Mouse (Mus musculus) midbrain, embryonic 12.5 days (tissue): ENCODE data around the gene Tbx10. TPM values are rescaled to one million over a fixed set of nuclear protein-coding genes. Genes with fewer than 3 reads are reported as not detected.

Experiments
- ATAC-seq: fragments of 200-750 bp; cut with Nextera tagmentation; 2 replicates; pipeline ENCODE4 v1.8.0; 2017; ENCODE audit warnings: low read depth, moderate TSS enrichment, moderate library complexity; ENCODE audit not compliant: low FRiP score
- H3K27ac ChIP-seq: fragments of 300-500 bp; sonication (generic); replicated peaks from 2 replicates; pipeline ENCODE4 v1.5.1; 2016; ENCODE audit warnings: mild to moderate bottlenecking
- H3K27me3 ChIP-seq: fragments of 300-500 bp; sonication (generic); 2 replicates; pipeline ENCODE4 v1.6.1; 2016; ENCODE audit warnings: mild to moderate bottlenecking
- H3K36me3 ChIP-seq: fragments of 300-500 bp; sonication (generic); 2 replicates; pipeline ENCODE4 v1.6.1; 2016
- H3K4me1 ChIP-seq: fragments of 300-500 bp; sonication (generic); 2 replicates; pipeline ENCODE4 v1.6.1; 2016
- H3K4me2 ChIP-seq: fragments of 300-500 bp; sonication (generic); replicated peaks from 2 replicates; pipeline ENCODE4 v1.6.1; 2016; ENCODE audit warnings: mild to moderate bottlenecking, moderate library complexity
- H3K4me3 ChIP-seq: fragments of 300-500 bp; sonication (generic); 2 replicates; pipeline ENCODE4 v1.5.1; 2016; ENCODE audit warnings: mild to moderate bottlenecking
- H3K9ac ChIP-seq: fragments of 300-500 bp; sonication (generic); replicated peaks from 2 replicates; pipeline ENCODE4 v1.6.1; 2016; ENCODE audit warnings: mild to moderate bottlenecking, moderate library complexity
- H3K9me3 ChIP-seq: fragments of 300-500 bp; sonication (generic); 2 replicates; pipeline ENCODE4 v1.6.1; 2016; ENCODE audit warnings: mild to moderate bottlenecking
- WGBS: fragments of 180-500 bp; shearing (Covaris S2); methylation state at CpG from one replicate; pipeline ENCODE4 v1.1.7; 2016; 5-methylcytosine and 5-hydroxymethylcytosine counted together
- polyA plus RNA-seq: library from polyadenylated mRNA; unstranded; fragments of >200 nt; fragmentation: Nextera tagmentation; extraction: Ambion mirVana; gene quantifications from 2 replicates; pipeline ENCODE4 v1.2.1, GENCODE M21; 2016

The Tbx10 gene
- polyA plus RNA-seq, 1 experiment from 2014 or later = not detected

DNA sequence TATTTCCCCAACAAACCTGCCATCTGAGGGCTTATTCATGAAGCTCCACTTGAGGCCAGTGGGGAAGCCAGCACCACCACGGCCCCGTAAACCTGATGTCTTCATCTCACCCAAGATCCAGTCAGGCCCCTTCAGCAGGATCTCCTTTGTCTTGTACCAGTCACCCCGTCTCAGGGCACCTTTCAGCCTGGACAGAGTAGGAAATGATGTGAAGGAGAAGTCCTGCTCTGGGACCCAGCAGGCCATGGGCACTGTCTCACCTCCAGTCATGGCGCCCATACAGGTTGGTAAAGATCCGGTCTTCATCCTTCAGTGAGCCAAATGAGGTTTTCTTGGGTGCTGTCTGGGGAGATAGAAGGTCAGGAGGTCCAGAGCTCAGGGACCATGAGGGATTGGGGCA lies 18.5 kb downstream of the Tbx10 start:
- no peak overlapping the region for H3K4me2 ChIP-seq

DNA sequence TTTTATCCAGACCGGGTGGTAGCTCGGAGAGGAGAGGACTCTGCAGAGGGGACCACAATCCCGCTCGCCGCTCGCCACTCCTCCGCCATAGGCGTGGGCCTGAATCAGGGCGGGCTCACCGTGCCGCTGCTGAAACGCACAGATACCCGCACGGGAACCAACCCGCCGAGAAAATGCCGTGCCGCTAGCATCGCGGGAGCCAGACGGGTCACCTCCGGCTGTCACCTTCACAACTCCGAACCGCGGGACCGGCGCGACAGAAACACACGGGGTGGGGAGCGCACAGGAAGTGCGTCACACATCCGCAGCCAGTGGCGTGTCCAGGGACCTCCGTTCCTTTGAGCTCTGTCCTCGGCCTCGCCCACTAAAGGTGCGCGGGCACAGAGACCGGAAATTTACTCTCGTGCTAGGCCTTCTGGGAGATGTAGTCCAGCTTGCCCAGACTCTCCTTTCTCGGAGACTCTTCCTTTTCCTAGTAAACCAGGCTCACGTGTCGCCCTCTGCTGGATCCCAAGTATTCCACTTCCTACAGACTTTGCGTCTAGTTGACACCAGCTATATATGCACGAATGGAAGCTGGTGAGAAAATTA lies 20.0 kb downstream of the Tbx10 start, which contains the start of gene Ndufv1:
TSS of gene Ndufv1 (minus strand) at position 375 of the 591 bp plus-strand sequence.
- Histone ChIP-seq H3K4me3 (peak within 1 kb of the TSS; percentile 75), H3K9ac (peak within 1 kb of the TSS; percentile 65), H3K27me3 (no peaks in the 10 kb centered on the region), H3K27ac (peak within 1 kb of the TSS; percentile 47; the same call in 1 of the 2 replicates), H3K4me1 (peaks cover 9% of the 10 kb centered on the region), H3K9me3 (no peaks in the 10 kb centered on the region), H3K4me2 (peak within 1 kb of the TSS; percentile 77), H3K36me3 (peaks cover 30% of the 10 kb centered on the region)
- ATAC-seq = peak; percentile 100
- WGBS = under 1% methylated on average over 45 of the region's 45 CpGs

More for the DNA sequence above, 18.5 kb downstream of the Tbx10 start:
- WGBS = 92% methylated on average over 5 of the region's 5 CpGs
- H3K4me1 ChIP-seq = peaks cover 9% of the 10 kb centered on the region
- no peak for ATAC-seq
- no peak overlapping the region for H3K4me3 ChIP-seq
- H3K9me3 ChIP-seq = no peaks in the 10 kb centered on the region
- no peak overlapping the region for H3K27ac ChIP-seq
- no peaks in the 10 kb centered on the region for H3K27me3 ChIP-seq
- no peak overlapping the region for H3K9ac ChIP-seq
- peaks cover 44% of the 10 kb centered on the region for H3K36me3 ChIP-seq

DNA sequence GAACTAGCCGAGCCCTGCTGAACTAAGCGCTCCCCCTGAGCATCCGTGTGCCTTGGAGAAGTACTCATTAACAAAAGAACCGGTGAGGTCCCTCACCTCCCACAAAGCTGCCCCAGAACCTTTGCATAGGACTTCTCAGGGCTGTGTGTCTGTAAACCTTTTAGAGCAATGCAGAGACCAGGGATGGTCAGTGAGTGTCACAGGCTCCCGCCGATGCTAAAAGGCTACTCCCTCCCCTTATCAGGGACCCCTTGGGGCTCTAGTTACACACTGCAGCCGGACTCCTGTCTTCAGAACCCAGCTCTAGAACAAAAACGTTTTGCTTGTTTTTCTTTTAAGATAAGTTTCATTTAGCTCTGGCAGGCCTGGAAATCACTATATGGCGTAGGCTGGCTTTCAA lies 20.5 kb downstream of the Tbx10 start:
- H3K27ac ChIP-seq = no peak overlapping the region

DNA sequence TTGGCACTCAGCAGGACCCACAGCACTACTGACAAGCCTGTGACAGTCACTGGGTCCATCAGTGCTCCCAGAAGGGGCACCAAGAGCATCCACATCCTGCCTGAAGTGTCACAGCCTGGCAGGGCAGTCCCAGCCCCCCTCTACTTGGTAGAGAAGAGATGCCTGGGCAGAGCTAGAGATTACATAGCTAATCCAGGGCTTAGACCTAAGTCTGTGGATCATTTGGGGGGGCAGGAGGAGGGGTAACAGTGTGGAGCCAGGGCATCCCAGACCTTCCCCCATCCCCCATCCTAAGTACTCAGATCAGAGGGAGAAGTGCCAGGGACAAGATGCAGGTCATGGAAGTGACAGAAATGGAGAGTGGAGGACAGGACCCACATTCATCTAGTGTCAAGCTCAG lies 22.2 kb downstream of the Tbx10 start:
- Histone ChIP-seq H3K4me3 (no peak overlapping the region), H3K9me3 (no peaks in the 10 kb centered on the region), H3K36me3 (peaks cover 7% of the 10 kb centered on the region), H3K27me3 (0 out of 2 replicates have a peak, but pooled peaks cover 5% of the 10 kb centered on the region), H3K27ac (no peak overlapping the region), H3K4me1 (peaks cover 9% of the 10 kb centered on the region), H3K4me2 (no peak overlapping the region), H3K9ac (no peak overlapping the region)
- no peak for ATAC-seq

More for the DNA sequence above, 20.5 kb downstream of the Tbx10 start:
- peaks cover 24% of the 10 kb centered on the region for H3K36me3 ChIP-seq
- no peaks in the 10 kb centered on the region for H3K9me3 ChIP-seq
- peak overlapping the region; percentile 47 for H3K4me2 ChIP-seq
- no peaks in the 10 kb centered on the region for H3K27me3 ChIP-seq
- H3K4me3 ChIP-seq = peak overlapping the region; percentile 75
- no peak for ATAC-seq
- 20% methylated on average over 9 of the region's 9 CpGs for WGBS
- peak overlapping the region; percentile 26; the same call in 1 of the 2 replicates for H3K9ac ChIP-seq
- peaks cover 9% of the 10 kb centered on the region for H3K4me1 ChIP-seq

DNA sequence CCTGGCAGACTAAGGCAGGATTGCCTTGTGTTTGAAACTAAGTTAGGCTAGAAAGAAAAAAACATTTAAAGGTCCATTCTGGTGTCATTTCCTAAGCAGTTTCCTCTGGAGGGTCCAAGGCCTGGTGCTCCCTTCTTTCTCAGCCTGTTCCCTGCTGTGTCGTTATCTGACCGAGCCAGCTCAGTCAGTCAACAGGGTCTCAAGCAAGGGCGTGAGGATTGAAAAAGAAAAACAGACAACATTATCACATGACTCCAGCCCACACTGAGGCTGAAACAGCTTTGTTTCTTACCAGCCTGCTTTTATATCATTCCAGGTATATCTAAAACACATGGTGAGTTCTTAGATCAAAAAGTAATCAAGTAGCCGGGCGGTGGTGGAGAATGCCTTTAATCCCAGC lies 23.1 kb downstream of the Tbx10 start:
- Histone ChIP-seq H3K9ac (no peak overlapping the region), H3K4me1 (peaks cover 9% of the 10 kb centered on the region), H3K4me2 (no peak overlapping the region), H3K36me3 (no peaks in the 10 kb centered on the region), H3K9me3 (no peaks in the 10 kb centered on the region), H3K27ac (no peak overlapping the region), H3K4me3 (no peak overlapping the region), H3K27me3 (0 out of 2 replicates have a peak, but pooled peaks cover 5% of the 10 kb centered on the region)
- ATAC-seq = no peak
- WGBS = 75% methylated on average over 5 of the region's 5 CpGs

DNA sequence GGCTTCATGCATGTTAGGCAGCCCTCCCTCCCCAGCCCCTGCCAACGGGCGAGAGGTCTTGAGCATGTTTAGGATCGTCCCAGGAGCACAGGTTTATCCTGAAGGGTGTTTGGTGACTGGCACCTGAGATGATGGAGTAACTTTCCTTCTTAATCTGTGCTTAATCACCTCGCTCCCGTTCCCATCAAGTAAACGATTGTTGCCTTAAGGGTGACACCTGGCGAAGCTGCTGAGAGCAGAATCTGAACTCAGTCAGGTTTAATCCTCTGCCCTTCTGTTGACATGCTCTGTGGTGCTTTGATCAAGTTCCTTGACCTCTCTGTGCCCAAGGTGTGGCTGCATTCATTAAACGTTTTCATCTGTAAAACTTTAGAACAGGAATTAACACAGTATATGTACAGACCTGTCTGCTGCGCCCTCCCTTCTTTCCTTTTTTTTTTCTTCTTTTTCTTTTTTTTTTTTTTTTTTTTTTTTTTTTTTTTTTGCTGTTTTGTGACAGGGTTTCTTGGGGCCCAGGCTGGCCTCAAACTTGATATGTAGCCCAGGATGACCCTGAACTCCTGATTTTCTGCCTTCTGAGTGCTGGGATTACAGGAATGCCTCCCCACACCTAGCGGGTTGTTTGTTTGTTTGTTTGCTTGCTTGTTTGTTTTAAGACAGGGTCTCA lies 25.5 kb downstream of the Tbx10 start:
- no peaks in the 10 kb centered on the region for H3K9me3 ChIP-seq
- no peaks in the 10 kb centered on the region for H3K36me3 ChIP-seq
- 71% methylated on average over 10 of the region's 10 CpGs for WGBS
- ATAC-seq = no peak
- no peak overlapping the region for H3K4me2 ChIP-seq
- no peaks in the 10 kb centered on the region for H3K4me1 ChIP-seq
- H3K4me3 ChIP-seq = no peak overlapping the region
- H3K27ac ChIP-seq = no peak overlapping the region
- H3K27me3 ChIP-seq = 0 out of 2 replicates have a peak, but pooled peaks cover 5% of the 10 kb centered on the region
- H3K9ac ChIP-seq = no peak overlapping the region

DNA sequence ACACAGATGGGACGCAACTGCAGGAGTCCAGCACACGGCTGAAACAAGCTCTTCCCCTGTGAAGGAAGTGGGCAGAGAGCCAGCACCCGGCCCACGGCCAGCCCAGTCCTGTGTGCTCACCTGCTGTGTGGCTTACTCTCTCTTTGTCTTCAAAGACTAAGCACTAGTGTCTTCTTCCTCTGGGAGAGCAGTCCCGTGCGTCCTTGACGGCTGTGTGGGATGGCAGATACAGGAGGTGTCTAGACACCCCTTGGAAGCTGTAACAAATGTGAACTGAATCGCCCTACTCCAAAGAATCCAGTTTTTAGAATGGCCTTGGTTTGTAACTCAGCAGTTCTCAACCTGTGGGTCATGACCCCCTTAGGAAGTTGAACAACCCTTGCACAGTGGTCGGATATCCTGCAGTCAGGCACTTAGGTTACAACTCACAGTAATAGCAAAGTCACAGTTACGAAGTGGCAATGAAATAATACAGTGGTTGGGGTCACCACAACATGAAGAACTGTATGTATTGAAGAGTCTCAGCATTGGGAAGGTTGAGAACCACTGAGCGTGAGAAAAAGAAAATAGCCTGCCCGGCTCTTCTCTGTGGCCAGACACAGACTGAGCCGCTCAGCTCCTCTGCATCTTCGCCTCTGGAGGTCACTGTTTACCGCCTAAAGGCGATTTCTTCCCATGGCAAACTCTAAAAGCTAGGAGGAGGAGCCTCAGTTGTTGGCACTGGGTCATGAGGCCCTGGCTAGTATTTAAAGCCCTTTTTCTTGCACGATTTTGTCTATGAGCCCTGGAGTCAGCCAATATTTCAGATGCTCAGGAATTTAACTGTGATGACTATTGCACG lies 26.4 kb downstream of the Tbx10 start:
- Histone ChIP-seq H3K4me1 (no peaks in the 10 kb centered on the region), H3K36me3 (no peaks in the 10 kb centered on the region), H3K4me3 (no peak overlapping the region), H3K27me3 (0 out of 2 replicates have a peak, but pooled peaks cover 5% of the 10 kb centered on the region), H3K9ac (no peak overlapping the region), H3K4me2 (no peak overlapping the region), H3K9me3 (no peaks in the 10 kb centered on the region), H3K27ac (no peak overlapping the region)
- 34% methylated on average over 18 of the region's 18 CpGs for WGBS
- 0 out of 2 replicates have a peak, but pooled peaks have one; percentile 38 for ATAC-seq

DNA sequence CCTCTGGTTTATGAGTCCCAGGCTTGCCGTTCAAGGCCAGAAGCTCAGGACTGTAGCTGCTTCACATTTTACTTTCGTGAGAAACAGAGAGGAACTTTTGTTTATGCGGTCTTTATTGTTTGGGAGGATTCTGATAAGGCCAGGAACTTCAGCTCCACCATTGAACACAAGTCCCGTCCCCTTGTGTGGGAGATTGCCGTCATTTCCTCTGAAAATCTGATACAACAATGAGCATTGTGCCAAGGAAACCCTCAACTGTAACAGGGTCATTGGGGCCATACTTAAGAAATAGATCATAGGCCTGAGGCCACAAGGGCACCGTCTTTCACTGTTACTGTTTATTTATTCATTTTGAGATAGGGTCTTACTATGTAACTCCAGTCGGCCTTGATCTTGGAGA lies 30.6 kb downstream of the Tbx10 start:
- H3K9ac ChIP-seq = no peak overlapping the region
- H3K9me3 ChIP-seq = no peaks in the 10 kb centered on the region
- no peak for ATAC-seq
- H3K4me2 ChIP-seq = no peak overlapping the region
- H3K4me3 ChIP-seq = no peak overlapping the region
- H3K4me1 ChIP-seq = no peaks in the 10 kb centered on the region
- no peaks in the 10 kb centered on the region for H3K36me3 ChIP-seq
- 82% methylated on average over 7 of the region's 7 CpGs for WGBS
- H3K27me3 ChIP-seq = 0 out of 2 replicates have a peak, but pooled peaks cover 5% of the 10 kb centered on the region
- H3K27ac ChIP-seq = no peak overlapping the region

DNA sequence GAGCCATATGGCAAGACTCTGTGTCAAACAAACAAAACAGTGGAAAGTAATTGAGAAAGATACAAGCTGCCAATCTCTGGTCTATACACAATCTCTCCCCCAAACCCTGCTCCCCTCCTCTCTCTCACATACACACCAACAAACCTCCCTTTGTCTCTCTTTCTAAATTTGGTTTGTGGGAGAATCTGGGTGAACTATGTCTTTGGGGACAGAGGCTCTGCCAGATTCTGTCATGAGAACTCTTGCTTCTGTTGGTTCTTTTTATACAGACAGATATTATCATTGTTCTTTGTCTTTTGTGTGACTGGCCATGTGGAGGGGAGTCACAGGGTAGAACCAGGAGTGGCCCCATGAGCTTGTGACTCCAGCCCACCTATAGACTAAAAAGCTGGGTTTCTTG lies 35.0 kb downstream of the Tbx10 start:
- Histone ChIP-seq H3K9me3 (no peaks in the 10 kb centered on the region), H3K4me2 (no peak overlapping the region), H3K27ac (no peak overlapping the region), H3K9ac (no peak overlapping the region), H3K4me1 (no peaks in the 10 kb centered on the region), H3K36me3 (no peaks in the 10 kb centered on the region), H3K27me3 (no peaks in the 10 kb centered on the region), H3K4me3 (no peak overlapping the region)
- no peak for ATAC-seq

DNA sequence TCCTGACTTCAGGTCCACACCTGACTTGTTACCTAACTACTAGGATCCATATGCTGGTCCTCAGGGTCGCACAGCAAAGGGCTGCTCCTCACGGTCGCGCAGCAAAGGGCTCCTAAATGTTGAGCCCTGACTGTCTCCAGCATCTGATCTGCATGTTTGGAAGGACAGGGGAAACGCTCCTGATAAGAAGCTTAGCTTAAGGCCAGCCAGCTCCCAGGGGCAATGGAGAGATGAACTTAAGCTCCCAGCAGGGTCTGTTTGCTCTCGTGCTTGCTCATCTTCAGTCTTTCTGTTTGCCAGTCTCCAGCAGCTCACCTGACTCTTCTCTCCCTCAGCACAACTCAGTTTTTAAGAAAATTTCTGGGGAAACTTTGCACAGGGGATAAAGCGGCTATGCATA lies 40.1 kb downstream of the Tbx10 start:
- H3K36me3 ChIP-seq = no peaks in the 10 kb centered on the region
- no peak overlapping the region for H3K9ac ChIP-seq
- H3K27me3 ChIP-seq = no peaks in the 10 kb centered on the region
- no peak overlapping the region for H3K27ac ChIP-seq
- H3K4me3 ChIP-seq = no peak overlapping the region
- peaks cover 10% of the 10 kb centered on the region for H3K4me1 ChIP-seq
- H3K9me3 ChIP-seq = no peaks in the 10 kb centered on the region
- no peak for ATAC-seq
- WGBS = 43% methylated on average over 7 of the region's 7 CpGs
- H3K4me2 ChIP-seq = no peak overlapping the region

DNA sequence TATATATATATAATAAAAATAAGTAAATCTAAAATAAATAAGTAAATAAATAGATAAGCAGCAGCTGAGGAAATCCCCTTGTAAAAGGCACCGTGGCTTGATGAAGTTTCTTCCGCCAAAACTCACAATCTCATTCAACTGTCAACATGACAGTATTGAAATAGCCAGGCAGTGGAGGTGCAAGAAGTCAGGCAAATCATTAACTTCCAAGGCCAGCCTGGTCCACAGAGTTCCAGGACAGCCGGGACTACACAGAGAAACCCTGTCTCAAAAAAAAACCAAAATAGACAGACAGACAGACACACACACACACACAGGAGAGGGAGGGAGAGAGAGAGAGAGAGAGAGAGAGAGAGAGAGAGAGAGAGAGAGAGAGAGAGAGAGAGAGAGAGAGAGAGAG lies 40.7 kb downstream of the Tbx10 start:
- Histone ChIP-seq H3K36me3 (no peaks in the 10 kb centered on the region), H3K4me2 (no peak overlapping the region), H3K4me3 (no peak overlapping the region), H3K27ac (no peak overlapping the region), H3K4me1 (peaks cover 13% of the 10 kb centered on the region), H3K9ac (no peak overlapping the region), H3K9me3 (no peaks in the 10 kb centered on the region), H3K27me3 (no peaks in the 10 kb centered on the region)
- ATAC-seq = no peak
- 79% methylated on average over 3 of the region's 3 CpGs for WGBS

DNA sequence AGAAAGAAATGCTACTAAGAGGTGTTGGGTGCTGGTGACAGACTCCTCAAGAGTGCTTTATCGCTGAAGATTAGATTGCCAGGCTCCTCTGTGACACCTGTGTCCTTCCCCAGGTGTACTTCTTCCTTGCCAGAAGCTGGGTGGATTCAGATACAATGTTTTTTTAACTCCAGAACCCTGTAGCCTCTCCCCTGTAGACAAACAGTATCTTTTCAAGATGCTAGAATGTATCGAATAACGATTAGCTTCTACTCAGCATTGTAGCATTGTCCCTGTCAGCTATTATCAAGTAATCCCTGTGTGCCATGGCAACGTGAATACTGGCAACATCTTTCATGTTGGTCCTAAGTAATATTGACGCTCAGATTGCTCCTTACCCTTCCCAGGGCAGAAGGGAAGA lies 41.2 kb downstream of the Tbx10 start:
- ATAC-seq = no peak
- no peak overlapping the region for H3K4me3 ChIP-seq
- H3K27me3 ChIP-seq = no peaks in the 10 kb centered on the region
- H3K4me1 ChIP-seq = peaks cover 14% of the 10 kb centered on the region
- H3K36me3 ChIP-seq = no peaks in the 10 kb centered on the region
- no peak overlapping the region for H3K27ac ChIP-seq
- WGBS = 54% methylated on average over 5 of the region's 5 CpGs
- no peak overlapping the region for H3K4me2 ChIP-seq
- no peak overlapping the region for H3K9ac ChIP-seq
- H3K9me3 ChIP-seq = no peaks in the 10 kb centered on the region
